Mouse (Mus musculus) embryonic facial prominence, embryonic 12.5 days (tissue): Measurements from ENCODE around the gene Fam186b. TPM values are rescaled to one million over a fixed set of nuclear protein-coding genes. Genes with fewer than 3 reads are reported as not detected.
A peak's percentile ranks its signal among the peaks of the same experiment; 100 is the strongest.

ENCODE experiments used
- ATAC-seq: fragments of 200-750 bp; cut with Nextera tagmentation; 2 replicates; pipeline ENCODE4 v1.8.0; 2017; ENCODE audit not compliant: insufficient number of reproducible peaks, insufficient read depth, low FRiP score, low TSS enrichment
- H3K27ac ChIP-seq: fragments of 300-500 bp; sonication (generic); 2 replicates; pipeline ENCODE4 v1.5.1; 2016; ENCODE audit warnings: mild to moderate bottlenecking
- H3K27me3 ChIP-seq: fragments of 300-500 bp; sonication (generic); 2 replicates; pipeline ENCODE4 v1.6.1; 2016; ENCODE audit warnings: mild to moderate bottlenecking, moderate library complexity
- H3K36me3 ChIP-seq: fragments of 300-500 bp; sonication (generic); 2 replicates; pipeline ENCODE4 v1.6.1; 2016; ENCODE audit warnings: mild to moderate bottlenecking
- H3K4me1 ChIP-seq: fragments of 300-500 bp; sonication (generic); 2 replicates; pipeline ENCODE4 v1.6.1; 2016
- H3K4me2 ChIP-seq: fragments of 300-500 bp; sonication (generic); replicated peaks from 2 replicates; pipeline ENCODE4 v1.6.1; 2016; ENCODE audit warnings: mild to moderate bottlenecking, moderate library complexity
- H3K4me3 ChIP-seq: fragments of 300-500 bp; sonication (generic); 2 replicates; pipeline ENCODE4 v1.5.1; 2016; ENCODE audit warnings: mild to moderate bottlenecking
- H3K9ac ChIP-seq: fragments of 300-500 bp; sonication (generic); 2 replicates; pipeline ENCODE4 v1.6.1; 2016; ENCODE audit warnings: mild to moderate bottlenecking, moderate library complexity
- H3K9me3 ChIP-seq: fragments of 300-500 bp; sonication (generic); 2 replicates; pipeline ENCODE4 v1.6.1; 2016; ENCODE audit warnings: mild to moderate bottlenecking, moderate library complexity
- WGBS: fragments of 180-500 bp; shearing (Covaris S2); methylation state at CpG from one replicate; pipeline ENCODE4 v1.1.7; 2016; 5-methylcytosine and 5-hydroxymethylcytosine counted together
- polyA plus RNA-seq: library from polyadenylated mRNA; unstranded; fragments of >200 nt; fragmentation: Nextera tagmentation; extraction: Ambion mirVana; gene quantifications from 2 replicates; pipeline ENCODE4 v1.2.1, GENCODE M21; 2016

Fam186b gene
- polyA plus RNA-seq, 1 experiment from 2014 or later = 0.32 TPM

DNA sequence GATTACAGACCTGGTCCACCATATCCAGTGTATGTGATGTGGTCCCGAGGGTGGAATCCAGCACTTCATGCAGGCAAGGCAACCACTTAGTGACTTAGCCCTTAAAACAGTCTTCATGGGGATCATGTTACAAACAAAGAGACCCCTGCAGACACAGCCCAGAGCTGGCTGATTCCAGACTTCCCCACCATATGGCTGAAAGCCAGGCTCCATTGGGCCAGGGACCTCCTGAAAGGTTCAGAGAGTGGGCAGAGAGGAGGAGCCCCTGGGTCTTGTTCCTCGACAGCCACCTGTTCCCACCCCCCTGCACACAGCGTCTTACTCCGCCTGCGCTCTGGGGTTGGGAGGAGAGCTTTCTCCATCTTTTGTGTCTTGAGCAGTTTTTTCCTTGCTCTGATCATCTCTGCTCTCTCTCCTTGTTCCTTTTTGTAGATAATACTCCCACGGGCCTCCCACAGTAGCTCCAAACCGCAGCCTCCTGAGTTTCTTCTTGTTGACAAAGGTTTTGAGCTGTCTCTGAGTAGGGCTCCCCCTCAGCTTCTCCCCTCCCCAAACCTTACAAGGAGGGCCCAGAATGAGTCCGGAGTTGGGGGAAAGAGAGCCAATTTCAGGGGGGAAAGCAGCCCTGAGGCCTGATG lies 74.3 kb downstream of the Fam186b start:
- H3K4me3 ChIP-seq = 0 out of 2 replicates have a peak overlapping the region, but pooled peaks have one; percentile 1
- peaks cover 66% of the 10 kb centered on the region for H3K27me3 ChIP-seq
- WGBS = 3% methylated on average over 8 of the region's 8 CpGs
- H3K4me2 ChIP-seq = no peak overlapping the region
- H3K9me3 ChIP-seq = no peaks in the 10 kb centered on the region
- peaks cover 51% of the 10 kb centered on the region for H3K4me1 ChIP-seq
- no peaks in the 10 kb centered on the region for H3K36me3 ChIP-seq
- no peak overlapping the region for H3K27ac ChIP-seq
- no peak overlapping the region for H3K9ac ChIP-seq
- ATAC-seq = peak; percentile 61; the same call in 1 of the 2 replicates

Other genes starting within 250 kb of the Fam186b start
- gene Prph, start 240.7 kb downstream of the Fam186b start, polyA plus RNA-seq = 35.6 and 50.9 TPM in 2 replicates
- 38.5 and 39.0 TPM in 2 replicates for gene Troap, start 221.3 kb downstream of the Fam186b start, polyA plus RNA-seq
- 0.42 and 0.46 TPM in 2 replicates for gene C1ql4, start 208.1 kb downstream of the Fam186b start, polyA plus RNA-seq
- 0.70 and 0.75 TPM in 2 replicates for gene Dnajc22, start 202.7 kb downstream of the Fam186b start, polyA plus RNA-seq
- gene Spats2, start 170.0 kb downstream of the Fam186b start, polyA plus RNA-seq = 69.4 and 73.4 TPM in 2 replicates
- gene Kcnh3, start 71.0 kb downstream of the Fam186b start, polyA plus RNA-seq = 0.81 and 1.2 TPM in 2 replicates
- 159 and 160 TPM in 2 replicates for gene Mcrs1, start 43.9 kb downstream of the Fam186b start, polyA plus RNA-seq
- gene Prpf40b, start 801 bp downstream of the Fam186b start, polyA plus RNA-seq = 79.5 and 80.0 TPM in 2 replicates
- gene Fmnl3, start 74.6 kb upstream of the Fam186b start, polyA plus RNA-seq = 32.6 and 37.0 TPM in 2 replicates
- gene Tmbim6, start 97.0 kb upstream of the Fam186b start, polyA plus RNA-seq = 256 and 268 TPM in 2 replicates
- gene Nckap5l, start 161.9 kb upstream of the Fam186b start, polyA plus RNA-seq = 11.6 and 12.3 TPM in 2 replicates
- gene Bcdin3d, start 178.8 kb upstream of the Fam186b start, polyA plus RNA-seq = 14.6 and 16.3 TPM in 2 replicates
- gene Faim2, start 232.3 kb upstream of the Fam186b start, polyA plus RNA-seq = 0.36 and 1.0 TPM in 2 replicates